Mouse (Mus musculus) heart, postnatal 0 days (tissue): Measurements from ENCODE around the gene Glis3.

Source experiments
- CTCF ChIP-seq: IDR thresholded peaks from 2 replicates; pipeline ENCODE4 v1.5.1; 2016; ENCODE audit warnings: antibody characterized with exemption, control low read depth, low read depth
- EP300 ChIP-seq: IDR thresholded peaks from 2 replicates; pipeline ENCODE4 v1.6.1; 2016; ENCODE audit warnings: antibody characterized with exemption, low read depth

- no peak for TF ChIP-seq EP300
- no peak for TF ChIP-seq CTCF
These were observed 271.1 kb downstream of the Glis3 start for GRCm38 (mm10) chr19:28408787-28409186.
